10 mouse cellular contexts compared by ENCODE assay signal in genomic region chr11:22628979-22629378, GRCm38 (mm10).
DNase-seq lines count a peak whose midpoint lies in the region; ATAC-seq and TF ChIP-seq lines count a peak whose summit lies in the region.
"Had no signal": no experiment of that assay in that cellular context is flagged by ENCODE, and none has a peak within 500 bp of the region (broad histone marks: within the 10 kb centered on the region; RNA-seq: fewer than 3 reads in every experiment).

No protein-coding gene starts in this region.

- intact Hi-C loops in heart, postnatal 25 days (cut with DNase I): no loop called here

- TF ChIP-seq EP300 in ES-Bruce4 (IDR thresholded peaks at IDR 0.05; ENCODE audit: insufficient read depth, low read depth, low read length): no peak

- no peak for TF ChIP-seq CTCF in ES-Bruce4 (IDR thresholded peaks at IDR 0.05; ENCODE audit: low read depth, low read length)
- TF ChIP-seq CTCF in lung, adult 2 months (IDR thresholded peaks at IDR 0.05; ENCODE audit: insufficient read depth, low read length): no peak

- no peak overlapping the region for H3K4me3 ChIP-seq in ES-Bruce4 (ENCODE audit: low read depth, low read length)
- no peak overlapping the region for H3K4me3 ChIP-seq in brown adipose tissue, adult 24 weeks (ENCODE audit: insufficient read depth, low read depth, low read length)
- H3K4me3 ChIP-seq in lung, adult 2 months (replicated peaks; ENCODE audit: extremely low read depth, low read depth, low read length): no peak overlapping the region
- no peak overlapping the region for H3K4me3 ChIP-seq in forebrain, embryonic 12.5 days (replicated peaks)
- H3K4me3 ChIP-seq: neural tube, embryonic 13.5 days had no signal

- peak; percentile 58 for DNase-seq in heart, postnatal 25 days (ENCODE audit: low spot score)
- no peak for DNase-seq in lung, adult 2 months
- DNase-seq in spleen, postnatal 36 days (ENCODE audit: low spot score in 2 of 2): no peak
- DNase-seq in thymus, postnatal 14 days: no peak
- no peak for DNase-seq in right cerebral cortex, postnatal 10 days (ENCODE audit: low spot score in 2 of 2)

- H3K27ac ChIP-seq in ES-Bruce4 (ENCODE audit: insufficient read depth, low read length): peak overlapping the region; percentile 34
- peak overlapping the region; percentile 79 for H3K27ac ChIP-seq in brown adipose tissue, adult 24 weeks (replicated peaks; ENCODE audit: low read depth, low read length)
- H3K27ac ChIP-seq in forebrain, embryonic 12.5 days: no peak overlapping the region
- H3K27ac ChIP-seq: liver, embryonic 14.5 days; neural tube, embryonic 13.5 days had no signal

- H3K27me3 ChIP-seq in ES-Bruce4 (ENCODE audit: control insufficient read depth, insufficient read depth, low read length, poor library complexity, severe bottlenecking): no peaks in the 10 kb centered on the region
- H3K27me3 ChIP-seq in forebrain, embryonic 12.5 days: no peaks in the 10 kb centered on the region
- H3K27me3 ChIP-seq: neural tube, embryonic 13.5 days had no signal

- H3K36me3 ChIP-seq in ES-Bruce4 (ENCODE audit: control insufficient read depth, insufficient read depth, low read length, poor library complexity, severe bottlenecking): no peaks in the 10 kb centered on the region
- no peaks in the 10 kb centered on the region for H3K36me3 ChIP-seq in forebrain, embryonic 12.5 days (replicated peaks)
- H3K36me3 ChIP-seq: neural tube, embryonic 13.5 days had no signal

- H3K9ac ChIP-seq in ES-Bruce4 (ENCODE audit: low read depth, poor library complexity, severe bottlenecking): no peak overlapping the region; the same call in 1 of the 2 replicates
- H3K9ac ChIP-seq in forebrain, embryonic 12.5 days: no peak overlapping the region
- H3K9ac ChIP-seq: liver, embryonic 14.5 days had no signal

- no peak for ATAC-seq in forebrain, embryonic 12.5 days (ENCODE audit: low FRiP score)

- no peak for TF ChIP-seq POLR2A in ES-Bruce4 (IDR thresholded peaks at IDR 0.05; ENCODE audit: insufficient read depth, low read length)
- 0 out of 2 replicates have a peak, but pooled peaks have one; percentile 49 for TF ChIP-seq POLR2A in lung, adult 2 months (IDR thresholded peaks at IDR 0.05; ENCODE audit: borderline replicate concordance, extremely low read depth, low read depth, low read length)

- no peaks in the 10 kb centered on the region for H3K9me3 ChIP-seq in ES-Bruce4 (replicated peaks; ENCODE audit: control insufficient read depth, insufficient read depth, low read length, poor library complexity, severe bottlenecking)
- H3K9me3 ChIP-seq in forebrain, embryonic 12.5 days: no peaks in the 10 kb centered on the region
- H3K9me3 ChIP-seq: neural tube, embryonic 13.5 days had no signal

- H3K4me2 ChIP-seq in forebrain, embryonic 12.5 days: no peak overlapping the region

- 54% methylated on average over 5 of the region's 5 CpGs for WGBS in lung, adult 2 months
- 81% methylated on average over 5 of the region's 5 CpGs for WGBS in forebrain, embryonic 12.5 days

- H3K4me1 ChIP-seq in ES-Bruce4 (ENCODE audit: control insufficient read depth, insufficient read depth, low read length): peaks cover 5% of the 10 kb centered on the region
- H3K4me1 ChIP-seq in brown adipose tissue, adult 24 weeks (ENCODE audit: control insufficient read depth, insufficient read depth, insufficient read length, low read length): peaks cover 7% of the 10 kb centered on the region
- peaks cover 13% of the 10 kb centered on the region for H3K4me1 ChIP-seq in lung, adult 2 months (ENCODE audit: control insufficient read depth, insufficient read depth, low read length)
- H3K4me1 ChIP-seq in forebrain, embryonic 12.5 days: peaks cover 9% of the 10 kb centered on the region
